ENCODE assay signal across 28 mouse cellular contexts in genomic region chr11:116250898-116251297, GRCm38 (mm10). TPM values are rescaled to one million over a fixed set of nuclear protein-coding genes. Genes with fewer than 3 reads are reported as not detected.
DNase-seq lines count a peak whose midpoint lies in the region; ATAC-seq and TF ChIP-seq lines count a peak whose summit lies in the region.
"Had no signal": no experiment of that assay in that cellular context is flagged by ENCODE, and none has a peak within 500 bp of the region (broad histone marks: within the 10 kb centered on the region; RNA-seq: fewer than 3 reads in every experiment).

No protein-coding gene starts in this region.

- H3K4me1 ChIP-seq in heart, embryonic 12.5 days (replicated peaks), result peaks cover 25% of the 10 kb centered on the region
- no peaks in the 10 kb centered on the region for H3K4me1 ChIP-seq in intestine, postnatal 0 days (replicated peaks; ENCODE audit: control insufficient read depth, insufficient read depth, low read length)
- peaks cover 8% of the 10 kb centered on the region for H3K4me1 ChIP-seq in intestine, embryonic 16.5 days (ENCODE audit: control insufficient read depth, insufficient read depth, low read length)
- H3K4me1 ChIP-seq: embryonic facial prominence, embryonic 13.5 days; forebrain, embryonic 12.5 days had no signal

- H3K27me3 ChIP-seq in heart, embryonic 12.5 days (replicated peaks), result no peaks in the 10 kb centered on the region
- no peaks in the 10 kb centered on the region for H3K27me3 ChIP-seq in intestine, postnatal 0 days (replicated peaks; ENCODE audit: control insufficient read depth, insufficient read depth, low read length)
- no peaks in the 10 kb centered on the region for H3K27me3 ChIP-seq in intestine, embryonic 16.5 days (replicated peaks; ENCODE audit: control insufficient read depth, insufficient read depth, low read length)
- H3K27me3 ChIP-seq: CH12.LX; embryonic facial prominence, embryonic 13.5 days; embryonic facial prominence, embryonic 15.5 days; forebrain, embryonic 12.5 days; Patski had no signal

- no peaks in the 10 kb centered on the region for H3K9me3 ChIP-seq in heart, embryonic 12.5 days (replicated peaks)
- no peaks in the 10 kb centered on the region for H3K9me3 ChIP-seq in intestine, postnatal 0 days (ENCODE audit: control insufficient read depth)
- H3K9me3 ChIP-seq in intestine, embryonic 16.5 days (ENCODE audit: control insufficient read depth, low read length), result no peaks in the 10 kb centered on the region
- H3K9me3 ChIP-seq: embryonic facial prominence, embryonic 13.5 days; embryonic facial prominence, embryonic 15.5 days; forebrain, embryonic 10.5 days; forebrain, embryonic 12.5 days; G1E had no signal

- no peak overlapping the region for H3K4me2 ChIP-seq in heart, embryonic 12.5 days
- H3K4me2 ChIP-seq in intestine, postnatal 0 days (replicated peaks; ENCODE audit: low read depth), result no peak overlapping the region
- H3K4me2 ChIP-seq in intestine, embryonic 16.5 days (ENCODE audit: low read depth, low read length), result no peak overlapping the region
- H3K4me2 ChIP-seq: embryonic facial prominence, embryonic 13.5 days; embryonic facial prominence, embryonic 15.5 days; forebrain, embryonic 12.5 days had no signal

- H3K9ac ChIP-seq in heart, embryonic 12.5 days, result no peak overlapping the region
- no peak overlapping the region for H3K9ac ChIP-seq in intestine, postnatal 0 days (ENCODE audit: low read depth, low read length)
- no peak overlapping the region for H3K9ac ChIP-seq in intestine, embryonic 16.5 days (ENCODE audit: low read depth, low read length)
- H3K9ac ChIP-seq: embryonic facial prominence, embryonic 13.5 days; embryonic facial prominence, embryonic 15.5 days; forebrain, embryonic 12.5 days had no signal

- H3K36me3 ChIP-seq in heart, embryonic 12.5 days, result peaks cover 99% of the 10 kb centered on the region
- peaks cover 93% of the 10 kb centered on the region for H3K36me3 ChIP-seq in intestine, postnatal 0 days (ENCODE audit: control insufficient read depth, insufficient read depth)
- H3K36me3 ChIP-seq in intestine, embryonic 16.5 days (ENCODE audit: control insufficient read depth, insufficient read depth, low read length), result peaks cover 45% of the 10 kb centered on the region

- WGBS in heart, embryonic 12.5 days, result 63% methylated on average over 8 of the region's 8 CpGs
- WGBS in intestine, postnatal 0 days, result 86% methylated on average over 8 of the region's 8 CpGs
- 87% methylated on average over 8 of the region's 8 CpGs for WGBS in intestine, embryonic 16.5 days

- no peak for DNase-seq in heart, postnatal 25 days (ENCODE audit: low spot score)
- peak; percentile 16 for DNase-seq in retina, embryonic 14.5 days (ENCODE audit: low spot score)
- no peak for DNase-seq in retina, postnatal 1 day
- DNase-seq in layer of hippocampus, adult 18-20 months (ENCODE audit: low spot score in 2 of 2), result no peak
- DNase-seq: adrenal gland, adult 8-10 months; adrenal gland, postnatal 14 days; adrenal gland, postnatal 36 days; B cell, adult 2 months; cerebellum, adult 8-10 months; cerebellum, adult 9-11 months; cerebellum, postnatal 14 days; cerebellum, postnatal 36 days; embryo, embryonic 11 days had no signal

- TF ChIP-seq CTCF in intestine, postnatal 0 days (IDR thresholded peaks at IDR 0.05; ENCODE audit: low read depth), result no peak

- H3K4me3 ChIP-seq in heart, embryonic 12.5 days, result no peak overlapping the region
- H3K4me3 ChIP-seq in intestine, postnatal 0 days (ENCODE audit: low read depth, low read length), result no peak overlapping the region
- no peak overlapping the region for H3K4me3 ChIP-seq in intestine, embryonic 16.5 days (ENCODE audit: low read length)
- H3K4me3 ChIP-seq: embryonic facial prominence, embryonic 13.5 days; embryonic facial prominence, embryonic 15.5 days; erythroblast, embryonic 14.5 days; forebrain, embryonic 10.5 days; forebrain, embryonic 12.5 days had no signal

- ATAC-seq in heart, embryonic 12.5 days (ENCODE audit: insufficient number of reproducible peaks, low FRiP score), result no peak
- no peak for ATAC-seq in intestine, postnatal 0 days
- no peak for ATAC-seq in intestine, embryonic 16.5 days
- ATAC-seq: activated CD4-positive, CD25-positive, alpha-beta regulatory T cell, adult 4 months; CD4-positive, CD25-positive, alpha-beta regulatory T cell, adult 4 months; forebrain, embryonic 14.5 days; Patski had no signal

- H3K27ac ChIP-seq in heart, embryonic 12.5 days (ENCODE audit: poor library complexity, severe bottlenecking), result peak overlapping the region; percentile 10; the same call in 1 of the 2 replicates
- peak overlapping the region; percentile 46; the same call in 1 of the 2 replicates for H3K27ac ChIP-seq in intestine, postnatal 0 days (ENCODE audit: low read depth, low read length)
- H3K27ac ChIP-seq in intestine, embryonic 16.5 days (ENCODE audit: low read length), result no peak overlapping the region
- H3K27ac ChIP-seq: embryonic facial prominence, embryonic 13.5 days; embryonic facial prominence, embryonic 15.5 days; forebrain, embryonic 10.5 days; forebrain, embryonic 12.5 days had no signal

- intact Hi-C loops in heart, postnatal 25 days (cut with DNase I), result no loop called here

RNA-seq across cellular contexts. Expression of gene Evpl, which starts 13.0 kb away (rescaled TPM):
- 0.53 and 0.84 TPM in 2 replicates for polyA plus RNA-seq in heart, embryonic 12.5 days (2016; fragmentation: Nextera tagmentation; extraction: Ambion mirVana)
- total RNA-seq in heart, postnatal 25 days (2021), result under 1 TPM; 0.75 to 0.98 TPM
- polyA plus RNA-seq in intestine, postnatal 0 days (2015; fragmentation: Nextera tagmentation; extraction: Ambion mirVana), result 1.2 and 1.3 TPM in 2 replicates
- 1.9 and 2.5 TPM in 2 replicates for polyA plus RNA-seq in intestine, embryonic 16.5 days (2015; fragmentation: Nextera tagmentation; extraction: Ambion mirVana)
- total RNA-seq in layer of hippocampus, adult 18-20 months (2021), result under 1 TPM; 0.61 to 0.74 TPM
- polyA plus RNA-seq: activated CD4-positive, CD25-positive, alpha-beta regulatory T cell, adult 4 months; CD4-positive, CD25-positive, alpha-beta regulatory T cell, adult 4 months had no signal

RNA-seq across cellular contexts. Expression of gene Srp68, which starts 23.1 kb away (rescaled TPM):
- 73.9 and 74.8 TPM in 2 replicates for polyA plus RNA-seq in heart, embryonic 12.5 days (2016; fragmentation: Nextera tagmentation; extraction: Ambion mirVana)
- total RNA-seq in heart, postnatal 25 days (2021), result 10 to 100 TPM; 61.9 to 62.9 TPM
- polyA plus RNA-seq in intestine, postnatal 0 days (2015; fragmentation: Nextera tagmentation; extraction: Ambion mirVana), result 45.2 and 48.7 TPM in 2 replicates
- polyA plus RNA-seq in intestine, embryonic 16.5 days (2015; fragmentation: Nextera tagmentation; extraction: Ambion mirVana), result 90.9 and 94.8 TPM in 2 replicates
- 10 to 100 TPM; 69.4 to 71.3 TPM for total RNA-seq in layer of hippocampus, adult 18-20 months (2021)

RNA-seq across cellular contexts. Expression of gene Galr2, which starts 29.8 kb away (rescaled TPM):
- 0.09 TPM in 1 of 2 replicates, not detected in the other for polyA plus RNA-seq in heart, embryonic 12.5 days (2016; fragmentation: Nextera tagmentation; extraction: Ambion mirVana)
- not detected for total RNA-seq in heart, postnatal 25 days (2021)
- polyA plus RNA-seq in intestine, postnatal 0 days (2015; fragmentation: Nextera tagmentation; extraction: Ambion mirVana), result 0.10 and 0.29 TPM in 2 replicates
- polyA plus RNA-seq in intestine, embryonic 16.5 days (2015; fragmentation: Nextera tagmentation; extraction: Ambion mirVana), result 0.16 and 0.31 TPM in 2 replicates
- total RNA-seq in layer of hippocampus, adult 18-20 months (2021), result not detected
- total RNA-seq: adrenal gland, postnatal 14 days; adrenal gland, postnatal 36 days; common myeloid progenitor, adult 5-6 weeks had no signal
- polyA plus RNA-seq: activated CD4-positive, CD25-positive, alpha-beta regulatory T cell, adult 4 months; CD4-positive, CD25-positive, alpha-beta regulatory T cell, adult 4 months; erythroblast, embryonic 14.5 days; G1E had no signal

RNA-seq across cellular contexts. Expression of gene Acox1, which starts 52.1 kb away (rescaled TPM):
- polyA plus RNA-seq in heart, embryonic 12.5 days (2016; fragmentation: Nextera tagmentation; extraction: Ambion mirVana), result 36.1 and 38.3 TPM in 2 replicates
- 100 to 1,000 TPM; 123 to 137 TPM for total RNA-seq in heart, postnatal 25 days (2021)
- polyA plus RNA-seq in intestine, postnatal 0 days (2015; fragmentation: Nextera tagmentation; extraction: Ambion mirVana), result 98.9 and 114 TPM in 2 replicates
- polyA plus RNA-seq in intestine, embryonic 16.5 days (2015; fragmentation: Nextera tagmentation; extraction: Ambion mirVana), result 85.5 and 104 TPM in 2 replicates
- total RNA-seq in layer of hippocampus, adult 18-20 months (2021), result 100 to 1,000 TPM; 125 TPM

RNA-seq across cellular contexts. Expression of gene Ten1, which starts 52.2 kb away (rescaled TPM):
- 74.9 and 75.5 TPM in 2 replicates for polyA plus RNA-seq in heart, embryonic 12.5 days (2016; fragmentation: Nextera tagmentation; extraction: Ambion mirVana)
- 10 to 100 TPM; 15.5 to 19.3 TPM for total RNA-seq in heart, postnatal 25 days (2021)
- polyA plus RNA-seq in intestine, postnatal 0 days (2015; fragmentation: Nextera tagmentation; extraction: Ambion mirVana), result 64.6 and 66.8 TPM in 2 replicates
- 106 and 115 TPM in 2 replicates for polyA plus RNA-seq in intestine, embryonic 16.5 days (2015; fragmentation: Nextera tagmentation; extraction: Ambion mirVana)
- 10 to 100 TPM; 33.7 to 39.8 TPM for total RNA-seq in layer of hippocampus, adult 18-20 months (2021)
